Mouse (Mus musculus) heart, embryonic 10.5 days (tissue): ENCODE data around the gene Vmn1r221. TPM values are rescaled to one million over a fixed set of nuclear protein-coding genes. Genes with fewer than 3 reads are reported as not detected.
"Not testable (repeated sequence)": the region's sequence is repeated elsewhere in the genome, so short reads cannot be mapped to it uniquely, and the experiment has no call there.

ENCODE experiments used
- DNase-seq: peaks from one replicate; pipeline ENCODE4 v3.0.0-alpha.2; 2017; ENCODE audit warnings: low spot score
- H3K27ac ChIP-seq: fragments of 300-500 bp; sonication (generic); 2 replicates; pipeline ENCODE4 v1.5.1; 2016; ENCODE audit warnings: mild to moderate bottlenecking
- H3K27me3 ChIP-seq: fragments of 300-500 bp; sonication (generic); 2 replicates; pipeline ENCODE4 v1.6.1; 2016; ENCODE audit warnings: mild to moderate bottlenecking; ENCODE audit not compliant: poor library complexity, insufficient read depth, severe bottlenecking
- H3K36me3 ChIP-seq: fragments of 300-500 bp; sonication (generic); 2 replicates; pipeline ENCODE4 v1.6.1; 2016; ENCODE audit warnings: mild to moderate bottlenecking, moderate library complexity
- H3K4me1 ChIP-seq: fragments of 300-500 bp; sonication (generic); 2 replicates; pipeline ENCODE4 v1.6.1; 2016; ENCODE audit warnings: mild to moderate bottlenecking
- H3K4me3 ChIP-seq: fragments of 300-500 bp; sonication (generic); 2 replicates; pipeline ENCODE4 v1.5.1; 2016; ENCODE audit warnings: mild to moderate bottlenecking, moderate library complexity
- H3K9me3 ChIP-seq: fragments of 300-500 bp; sonication (generic); 2 replicates; pipeline ENCODE4 v1.6.1; 2016; ENCODE audit warnings: mild to moderate bottlenecking, moderate library complexity
- WGBS: fragments of 180-500 bp; shearing (Covaris S2); methylation state at CpG from one replicate; pipeline ENCODE4 v1.1.7; 2016; 5-methylcytosine and 5-hydroxymethylcytosine counted together
- polyA plus RNA-seq: library from polyadenylated mRNA; unstranded; fragments of >200 nt; fragmentation: Nextera tagmentation; extraction: Ambion mirVana; gene quantifications from 2 replicates; pipeline ENCODE4 v1.2.1, GENCODE M21; 2016

The Vmn1r221 gene
- polyA plus RNA-seq = not detected in 2 replicates

- H3K27me3 ChIP-seq, H3K4me1 ChIP-seq, DNase-seq, H3K4me3 ChIP-seq, H3K27ac ChIP-seq, H3K36me3 ChIP-seq, H3K9me3 ChIP-seq: not testable (repeated sequence)
- 62% methylated on average over 2 of the region's 2 CpGs for WGBS
Observed at GRCm38 (mm10) chr13:23213827-23214226, at the start of gene Vmn1r221. Vmn1r221 (plus strand) TSS chr13:23214127.

- H3K36me3 ChIP-seq, H3K4me3 ChIP-seq, H3K27ac ChIP-seq, H3K4me1 ChIP-seq, DNase-seq, H3K9me3 ChIP-seq, H3K27me3 ChIP-seq: not testable (repeated sequence)
- WGBS = 83% methylated on average over 4 of the region's 4 CpGs
Observed at GRCm38 (mm10) chr13:23166471-23166870, 47.5 kb upstream of the Vmn1r221 start.

GRCm38 (mm10) chr13:23187875-23188274 is 26.1 kb upstream of the Vmn1r221 start, which contains the start of gene Vmn1r220:
Vmn1r220 (minus strand) TSS chr13:23187975.
- WGBS = 80% methylated on average over 2 of the region's 2 CpGs
- Histone ChIP-seq H3K9me3 (no peaks in the 10 kb centered on the region), H3K36me3 (no peaks in the 10 kb centered on the region), H3K27me3 (no peaks in the 10 kb centered on the region), H3K4me1 (no peaks in the 10 kb centered on the region), H3K4me3 (no peak within 1 kb of the TSS), H3K27ac (no peak within 1 kb of the TSS)
- DNase-seq = no peak

- 58% methylated on average over 1 of the region's 1 CpGs for WGBS
- not testable (repeated sequence) for H3K27ac ChIP-seq, H3K27me3 ChIP-seq, H3K9me3 ChIP-seq, H3K4me3 ChIP-seq, H3K4me1 ChIP-seq, H3K36me3 ChIP-seq, DNase-seq
Observed at GRCm38 (mm10) chr13:23203885-23204284, 10.0 kb upstream of the Vmn1r221 start.

- not testable (repeated sequence) for H3K4me1 ChIP-seq, H3K4me3 ChIP-seq, DNase-seq, H3K27me3 ChIP-seq, H3K9me3 ChIP-seq, H3K27ac ChIP-seq, H3K36me3 ChIP-seq
Observed at GRCm38 (mm10) chr13:23235847-23236246, 21.9 kb downstream of the Vmn1r221 start, which contains the start of gene Vmn1r222. Vmn1r222 (minus strand) TSS chr13:23235947.

- H3K36me3 ChIP-seq, DNase-seq, H3K27ac ChIP-seq, H3K4me3 ChIP-seq, H3K4me1 ChIP-seq, H3K27me3 ChIP-seq, H3K9me3 ChIP-seq: not testable (repeated sequence)
- 75% methylated on average over 1 of the region's 1 CpGs for WGBS
Observed at GRCm38 (mm10) chr13:23246834-23247233, 32.9 kb downstream of the Vmn1r221 start, which contains the start of gene Vmn1r223. Vmn1r223 (plus strand) TSS chr13:23247134.

- Histone ChIP-seq H3K4me1 (no peaks in the 10 kb centered on the region), H3K9me3 (no peaks in the 10 kb centered on the region), H3K36me3 (no peaks in the 10 kb centered on the region), H3K4me3 (no peak overlapping the region), H3K27me3 (no peaks in the 10 kb centered on the region), H3K27ac (no peak overlapping the region)
- 74% methylated on average over 2 of the region's 2 CpGs for WGBS
- no peak for DNase-seq
Observed at GRCm38 (mm10) chr13:23258546-23259048, 44.7 kb downstream of the Vmn1r221 start.

GRCm38 (mm10) chr13:23268606-23269005 is 54.7 kb downstream of the Vmn1r221 start:
- not testable (repeated sequence) for DNase-seq, H3K9me3 ChIP-seq
- 76% methylated on average over 3 of the region's 3 CpGs for WGBS

GRCm38 (mm10) chr13:23269127-23269526 is 55.2 kb downstream of the Vmn1r221 start:
- 45% methylated on average over 4 of the region's 4 CpGs for WGBS
- H3K27me3 ChIP-seq, DNase-seq, H3K36me3 ChIP-seq, H3K9me3 ChIP-seq, H3K4me1 ChIP-seq, H3K4me3 ChIP-seq, H3K27ac ChIP-seq: not testable (repeated sequence)

More at GRCm38 (mm10) chr13:23268606-23269005, 54.7 kb downstream of the Vmn1r221 start:
- not testable (repeated sequence) for H3K27ac ChIP-seq, H3K36me3 ChIP-seq, H3K4me1 ChIP-seq, H3K27me3 ChIP-seq, H3K4me3 ChIP-seq

GRCm38 (mm10) chr13:23269681-23270080 is 55.8 kb downstream of the Vmn1r221 start:
- no peaks in the 10 kb centered on the region for H3K9me3 ChIP-seq
- H3K36me3 ChIP-seq = no peaks in the 10 kb centered on the region
- H3K27ac ChIP-seq = no peak overlapping the region
- no peak for DNase-seq
- WGBS = 19% methylated on average over 11 of the region's 11 CpGs
- no peaks in the 10 kb centered on the region for H3K27me3 ChIP-seq
- H3K4me1 ChIP-seq = no peaks in the 10 kb centered on the region; the same call in 1 of the 2 replicates
- H3K4me3 ChIP-seq = peak overlapping the region; percentile 53

GRCm38 (mm10) chr13:23270321-23271101 is 56.6 kb downstream of the Vmn1r221 start:
- DNase-seq = peak; percentile 89
- H3K4me1 ChIP-seq = no peaks in the 10 kb centered on the region; the same call in 1 of the 2 replicates
- H3K27ac ChIP-seq = no peak overlapping the region
- peak overlapping the region; percentile 53 for H3K4me3 ChIP-seq
- 2% methylated on average over 34 of the region's 34 CpGs for WGBS
- H3K27me3 ChIP-seq = no peaks in the 10 kb centered on the region
- no peaks in the 10 kb centered on the region for H3K9me3 ChIP-seq
- no peaks in the 10 kb centered on the region for H3K36me3 ChIP-seq
